Mouse (Mus musculus) hindbrain, embryonic 13.5 days (tissue): ENCODE measurements at regions not wholly inside any gene's neighbourhood (a gene's known extent, or its start where the extent isn't known, plus 50 kb on each side); places are given as distances from the start of the nearest gene placed in this dataset.
"Not testable (repeated sequence)": the region's sequence is repeated elsewhere in the genome, so short reads cannot be mapped to it uniquely, and the experiment has no call there.

Source experiments
- ATAC-seq: fragments of 200-750 bp; cut with Nextera tagmentation; 2 replicates; pipeline ENCODE4 v1.8.0; 2017; ENCODE audit warnings: moderate TSS enrichment; ENCODE audit not compliant: low FRiP score
- H3K27ac ChIP-seq: fragments of 300-500 bp; sonication (generic); 2 replicates; pipeline ENCODE4 v1.5.1; 2015; ENCODE audit warnings: inconsistent platforms, mild to moderate bottlenecking, moderate library complexity
- H3K27me3 ChIP-seq: fragments of 300-500 bp; sonication (generic); 2 replicates; pipeline ENCODE4 v1.6.1; 2015; ENCODE audit warnings: mild to moderate bottlenecking, inconsistent platforms
- H3K36me3 ChIP-seq: fragments of 300-500 bp; sonication (generic); 2 replicates; pipeline ENCODE4 v1.6.1; 2015; ENCODE audit warnings: mild to moderate bottlenecking, inconsistent platforms
- H3K4me1 ChIP-seq: fragments of 300-500 bp; sonication (generic); replicated peaks from 2 replicates; pipeline ENCODE4 v1.6.1; 2015; ENCODE audit warnings: inconsistent platforms
- H3K4me2 ChIP-seq: fragments of 300-500 bp; sonication (generic); 2 replicates; pipeline ENCODE4 v1.6.1; 2015; ENCODE audit warnings: inconsistent platforms, mild to moderate bottlenecking, moderate library complexity
- H3K4me3 ChIP-seq: fragments of 300-500 bp; sonication (generic); 2 replicates; pipeline ENCODE4 v1.5.1; 2015; ENCODE audit warnings: mild to moderate bottlenecking, inconsistent platforms
- H3K9ac ChIP-seq: fragments of 300-500 bp; sonication (generic); 2 replicates; pipeline ENCODE4 v1.6.1; 2015; ENCODE audit warnings: mild to moderate bottlenecking, inconsistent platforms
- H3K9me3 ChIP-seq: fragments of 300-500 bp; sonication (generic); 2 replicates; pipeline ENCODE4 v1.6.1; 2016; ENCODE audit warnings: inconsistent platforms
- WGBS: fragments of 180-500 bp; shearing (Covaris S2); methylation state at CpG from one replicate; pipeline ENCODE4 v1.1.7; 2015; 5-methylcytosine and 5-hydroxymethylcytosine counted together

GRCm38 (mm10) chr12:92915776-92916175 lies 1066.8 kb upstream of the Sel1l start:
- no peaks in the 10 kb centered on the region for H3K9me3 ChIP-seq
- no peak overlapping the region for H3K9ac ChIP-seq
- ATAC-seq, result no peak
- H3K27me3 ChIP-seq, result no peaks in the 10 kb centered on the region
- H3K4me3 ChIP-seq, result no peak overlapping the region
- no peak overlapping the region for H3K4me2 ChIP-seq
- no peak overlapping the region for H3K27ac ChIP-seq
- no peaks in the 10 kb centered on the region for H3K4me1 ChIP-seq
- H3K36me3 ChIP-seq, result no peaks in the 10 kb centered on the region

GRCm38 (mm10) chr12:92915203-92915602 lies 1066.2 kb upstream of the Sel1l start:
- Histone ChIP-seq H3K4me2 (no peak overlapping the region), H3K9me3 (no peaks in the 10 kb centered on the region), H3K4me1 (no peaks in the 10 kb centered on the region), H3K27me3 (no peaks in the 10 kb centered on the region), H3K36me3 (no peaks in the 10 kb centered on the region), H3K9ac (no peak overlapping the region), H3K4me3 (no peak overlapping the region), H3K27ac (no peak overlapping the region)
- ATAC-seq, result no peak
- WGBS, result 80% methylated on average over 1 of the region's 1 CpGs

GRCm38 (mm10) chr12:92904382-92904781 lies 1055.4 kb upstream of the Sel1l start:
- 88% methylated on average over 2 of the region's 2 CpGs for WGBS

GRCm38 (mm10) chr12:92892315-92892714 lies 1043.4 kb upstream of the Sel1l start:
- no peak overlapping the region for H3K4me2 ChIP-seq
- WGBS, result 94% methylated on average over 9 of the region's 9 CpGs
- H3K27ac ChIP-seq, result no peak overlapping the region
- ATAC-seq, result no peak
- H3K4me3 ChIP-seq, result no peak overlapping the region
- H3K27me3 ChIP-seq, result no peaks in the 10 kb centered on the region
- peaks cover 7% of the 10 kb centered on the region; the same call in 1 of the 2 replicates for H3K9me3 ChIP-seq
- no peaks in the 10 kb centered on the region for H3K4me1 ChIP-seq
- no peaks in the 10 kb centered on the region for H3K36me3 ChIP-seq
- H3K9ac ChIP-seq, result no peak overlapping the region

More at GRCm38 (mm10) chr12:92904382-92904781, 1055.4 kb upstream of the Sel1l start:
- no peak overlapping the region for H3K9ac ChIP-seq
- no peak overlapping the region for H3K4me2 ChIP-seq
- H3K4me1 ChIP-seq, result no peaks in the 10 kb centered on the region
- H3K27me3 ChIP-seq, result no peaks in the 10 kb centered on the region
- no peak for ATAC-seq
- H3K36me3 ChIP-seq, result no peaks in the 10 kb centered on the region
- H3K9me3 ChIP-seq, result no peaks in the 10 kb centered on the region
- no peak overlapping the region for H3K4me3 ChIP-seq
- no peak overlapping the region for H3K27ac ChIP-seq

- not testable (repeated sequence) for ATAC-seq, H3K36me3 ChIP-seq, H3K4me2 ChIP-seq, H3K9ac ChIP-seq, H3K27ac ChIP-seq, H3K4me1 ChIP-seq, H3K4me3 ChIP-seq, H3K27me3 ChIP-seq
- WGBS, result no CpG with 5 or more reads among the region's 8 CpGs
- peaks cover 14% of the 10 kb centered on the region for H3K9me3 ChIP-seq
These were observed 1042.7 kb upstream of the Sel1l start for GRCm38 (mm10) chr12:92891663-92892062.

- 99% methylated on average over 7 of the region's 9 CpGs for WGBS
- not testable (repeated sequence) for H3K36me3 ChIP-seq, H3K27me3 ChIP-seq, H3K27ac ChIP-seq, H3K9ac ChIP-seq, H3K4me2 ChIP-seq, ATAC-seq, H3K4me1 ChIP-seq, H3K4me3 ChIP-seq
- H3K9me3 ChIP-seq, result peaks cover 17% of the 10 kb centered on the region
These were observed 1042.2 kb upstream of the Sel1l start for GRCm38 (mm10) chr12:92891126-92891525.

GRCm38 (mm10) chr12:92887747-92888146 lies 1038.8 kb upstream of the Sel1l start:
- no peak for ATAC-seq
- H3K27ac ChIP-seq, result no peak overlapping the region
- no peaks in the 10 kb centered on the region for H3K27me3 ChIP-seq
- H3K9ac ChIP-seq, result no peak overlapping the region
- H3K4me2 ChIP-seq, result no peak overlapping the region
- H3K9me3 ChIP-seq, result peaks cover 17% of the 10 kb centered on the region
- H3K4me3 ChIP-seq, result no peak overlapping the region
- no peaks in the 10 kb centered on the region for H3K4me1 ChIP-seq
- WGBS, result 95% methylated on average over 3 of the region's 3 CpGs
- H3K36me3 ChIP-seq, result no peaks in the 10 kb centered on the region

- not testable (repeated sequence) for H3K4me2 ChIP-seq, H3K4me3 ChIP-seq, H3K4me1 ChIP-seq, H3K36me3 ChIP-seq, H3K9ac ChIP-seq, H3K27ac ChIP-seq, H3K27me3 ChIP-seq, ATAC-seq
- 95% methylated on average over 20 of the region's 20 CpGs for WGBS
- peaks cover 17% of the 10 kb centered on the region for H3K9me3 ChIP-seq
These were observed 1037.6 kb upstream of the Sel1l start for GRCm38 (mm10) chr12:92886394-92887075.

GRCm38 (mm10) chr12:92884014-92884413 lies 1035.1 kb upstream of the Sel1l start:
- not testable (repeated sequence) for H3K36me3 ChIP-seq, H3K4me3 ChIP-seq, H3K9ac ChIP-seq, H3K4me2 ChIP-seq, H3K4me1 ChIP-seq, H3K27ac ChIP-seq, H3K27me3 ChIP-seq, ATAC-seq
- 92% methylated on average over 2 of the region's 2 CpGs for WGBS
- H3K9me3 ChIP-seq, result peaks cover 13% of the 10 kb centered on the region

GRCm38 (mm10) chr12:92883091-92883490 lies 1034.1 kb upstream of the Sel1l start:
- not testable (repeated sequence) for H3K4me1 ChIP-seq, H3K27ac ChIP-seq, H3K36me3 ChIP-seq, H3K4me2 ChIP-seq, H3K9ac ChIP-seq, H3K4me3 ChIP-seq, H3K27me3 ChIP-seq, ATAC-seq
- H3K9me3 ChIP-seq, result peaks cover 11% of the 10 kb centered on the region
- WGBS, result no CpG with 5 or more reads among the region's 8 CpGs

GRCm38 (mm10) chr12:92882540-92882939 lies 1033.6 kb upstream of the Sel1l start:
- not testable (repeated sequence) for H3K4me3 ChIP-seq, ATAC-seq, H3K9ac ChIP-seq, H3K27ac ChIP-seq, H3K4me2 ChIP-seq, H3K4me1 ChIP-seq, H3K27me3 ChIP-seq, H3K36me3 ChIP-seq
- 98% methylated on average over 9 of the region's 11 CpGs for WGBS
- peaks cover 10% of the 10 kb centered on the region; the same call in 1 of the 2 replicates for H3K9me3 ChIP-seq

- WGBS, result 82% methylated on average over 3 of the region's 3 CpGs
- no peaks in the 10 kb centered on the region for H3K9me3 ChIP-seq
- H3K27me3 ChIP-seq, result no peaks in the 10 kb centered on the region
- no peak overlapping the region for H3K4me3 ChIP-seq
- no peaks in the 10 kb centered on the region for H3K4me1 ChIP-seq
- no peaks in the 10 kb centered on the region for H3K36me3 ChIP-seq
- no peak overlapping the region for H3K4me2 ChIP-seq
- ATAC-seq, result no peak
- no peak overlapping the region for H3K9ac ChIP-seq
- H3K27ac ChIP-seq, result no peak overlapping the region
These were observed 1024.6 kb upstream of the Sel1l start for GRCm38 (mm10) chr12:92873602-92874001.

- no peak overlapping the region for H3K27ac ChIP-seq
- no peak for ATAC-seq
- H3K4me1 ChIP-seq, result no peaks in the 10 kb centered on the region
- H3K36me3 ChIP-seq, result no peaks in the 10 kb centered on the region
- H3K27me3 ChIP-seq, result no peaks in the 10 kb centered on the region
- H3K4me3 ChIP-seq, result no peak overlapping the region
- no peak overlapping the region for H3K4me2 ChIP-seq
- H3K9me3 ChIP-seq, result no peaks in the 10 kb centered on the region
- H3K9ac ChIP-seq, result no peak overlapping the region
- 76% methylated on average over 3 of the region's 3 CpGs for WGBS
These were observed 1020.4 kb upstream of the Sel1l start for GRCm38 (mm10) chr12:92869336-92869735.
